Mouse (Mus musculus): ENCODE results near the gene Fyn. TPM values are rescaled to one million over a fixed set of nuclear protein-coding genes. Genes with fewer than 3 reads are reported as not detected.

Gene Fyn
- polyA plus RNA-seq (2012; rRNA removed): 127 and 145 TPM in 2 replicates

DNA sequence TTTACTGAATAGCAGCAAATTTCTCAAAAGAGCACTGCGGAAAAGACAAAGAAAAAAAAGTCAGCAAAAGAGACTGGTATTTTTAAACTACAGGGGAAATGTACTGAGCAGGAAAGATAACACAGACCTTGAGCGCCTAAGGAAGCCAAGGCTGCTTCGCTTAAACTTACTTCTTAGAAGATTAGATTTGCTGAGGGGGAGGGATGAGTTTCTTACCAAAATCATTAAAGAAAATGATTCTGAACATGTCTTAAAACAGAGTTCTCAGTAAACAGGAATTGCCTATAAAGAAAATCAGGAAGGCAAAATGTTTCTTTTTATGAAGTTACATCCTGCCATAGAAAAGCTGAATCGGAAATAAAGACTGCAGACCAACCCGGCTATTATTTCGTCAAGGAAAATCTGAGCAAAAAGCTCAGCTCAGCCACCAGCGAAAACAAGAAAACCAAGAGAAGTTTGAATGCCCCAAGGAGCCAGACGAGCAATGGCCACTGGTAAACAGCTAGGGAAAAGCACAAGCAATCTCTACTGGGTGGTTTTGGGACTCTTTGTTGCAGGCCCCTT lies at the start of gene Fyn:
Gene Fyn, plus strand, starts transcription at position 284 of the 564 bp plus-strand sequence.
- DNase-seq (ENCODE audit: extremely low spot score in 1 of 2, low spot score in 1 of 2): no peak

DNA sequence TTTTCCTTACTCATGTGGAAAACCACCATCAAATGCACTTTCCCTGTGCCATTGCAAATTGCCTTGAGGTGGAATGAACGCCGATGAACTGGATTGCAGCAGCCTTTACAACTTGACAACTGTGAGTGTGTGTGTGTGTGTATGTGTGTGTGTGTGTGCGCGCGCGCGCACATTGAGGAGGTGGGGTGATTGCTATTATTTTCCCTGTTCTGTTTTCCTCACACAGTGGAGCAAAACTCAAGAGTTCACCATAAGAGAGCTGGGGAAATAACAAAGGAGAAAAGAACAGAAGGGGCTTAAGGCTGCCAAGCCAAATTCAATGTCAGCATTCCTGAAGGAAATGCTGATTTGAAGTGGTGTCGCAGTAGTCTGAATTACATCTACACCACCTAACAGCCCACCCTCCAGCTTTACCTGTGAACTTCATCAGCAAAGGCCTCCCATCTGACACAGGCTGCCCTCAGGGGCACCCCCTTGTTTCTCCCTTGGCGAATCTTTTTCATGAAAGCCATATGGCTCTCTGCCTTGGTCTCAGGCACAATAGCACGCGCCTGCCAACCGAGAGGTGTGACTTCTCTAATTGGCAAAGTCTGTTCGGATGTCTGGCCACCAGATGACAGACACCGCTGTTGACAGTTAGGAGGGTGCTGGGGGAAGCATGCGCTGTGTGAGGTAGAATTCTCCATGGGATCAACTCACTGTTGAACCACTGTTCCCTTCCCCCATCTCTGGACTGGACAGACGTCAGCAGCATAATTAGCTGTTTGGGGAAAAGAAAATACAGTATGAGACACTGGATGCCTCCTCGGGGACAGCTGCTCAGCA lies 47.6 kb upstream of the Fyn start:
- peak in 1 of 2 experiments; percentile 7 for DNase-seq (ENCODE audit: extremely low spot score in 1 of 2, low spot score in 1 of 2)

DNA sequence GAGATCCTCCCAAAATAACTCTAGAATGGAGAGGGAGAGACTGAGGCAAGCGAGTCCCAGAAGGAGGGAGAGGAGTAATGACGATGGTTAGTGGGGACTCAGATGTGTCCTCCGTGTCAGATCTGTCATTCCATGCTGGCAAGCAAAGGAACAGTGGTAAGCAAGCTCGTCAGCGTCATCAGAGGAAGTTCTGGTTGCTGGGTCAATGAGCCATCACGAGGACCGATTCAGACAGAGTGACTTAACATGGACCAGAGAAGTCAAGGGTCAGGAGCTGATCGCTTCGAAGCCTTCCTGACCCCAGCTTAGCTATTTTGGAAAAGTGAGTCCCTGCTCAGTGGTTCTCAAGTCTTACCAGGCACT lies 47.1 kb upstream of the Fyn start:
- no peak for DNase-seq (ENCODE audit: extremely low spot score in 1 of 2, low spot score in 1 of 2)

- no peak for DNase-seq (ENCODE audit: extremely low spot score in 1 of 2, low spot score in 1 of 2)
These were observed 46.5 kb upstream of the Fyn start for GRCm38 (mm10) chr10:39322143-39322542.

DNA sequence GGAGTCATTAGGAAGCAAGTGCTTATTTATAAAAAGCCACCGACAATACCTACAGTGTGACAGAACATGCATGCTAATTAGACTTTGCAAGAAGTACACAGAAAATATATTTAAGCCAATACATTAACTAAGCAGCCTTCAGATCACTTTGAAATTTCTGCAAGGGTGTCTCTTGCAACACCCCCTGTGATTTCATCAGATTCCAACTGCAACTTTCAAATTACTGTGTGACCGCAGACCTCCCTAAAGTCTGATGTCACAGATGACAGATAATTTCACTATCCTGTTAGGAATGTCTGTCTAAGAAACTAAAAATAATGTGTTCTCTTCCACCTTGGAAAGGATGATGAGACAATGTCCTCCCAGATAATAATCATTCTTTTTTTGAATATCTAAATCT lies 44.4 kb upstream of the Fyn start:
- DNase-seq (ENCODE audit: extremely low spot score in 1 of 2, low spot score in 1 of 2): no peak

DNA sequence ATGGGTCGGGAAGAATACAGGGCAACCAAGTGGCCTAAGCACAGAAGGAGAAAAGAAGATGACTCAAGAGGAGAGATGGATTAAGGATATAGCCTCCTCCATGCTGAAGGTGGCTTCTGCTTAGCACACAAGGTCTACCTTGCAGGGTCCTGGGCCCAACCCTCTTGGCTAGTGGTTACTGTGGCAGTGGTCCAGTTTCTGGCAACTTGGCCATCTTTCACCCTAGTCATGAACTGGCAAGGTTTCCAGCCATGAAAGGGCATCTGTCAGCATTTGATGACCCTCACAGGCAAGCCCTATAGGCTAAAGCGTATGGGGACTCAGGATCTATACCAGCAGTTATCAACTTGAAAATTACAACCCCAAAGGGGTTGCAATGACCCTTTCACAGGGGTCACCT lies 40.0 kb upstream of the Fyn start:
- no peak for DNase-seq (ENCODE audit: extremely low spot score in 1 of 2, low spot score in 1 of 2)

GRCm38 (mm10) chr10:39334320-39334719 lies 34.3 kb upstream of the Fyn start:
- no peak for DNase-seq (ENCODE audit: extremely low spot score in 1 of 2, low spot score in 1 of 2)

GRCm38 (mm10) chr10:39335880-39336279 lies 32.8 kb upstream of the Fyn start:
- DNase-seq (ENCODE audit: extremely low spot score in 1 of 2, low spot score in 1 of 2): no peak

- DNase-seq (ENCODE audit: extremely low spot score in 1 of 2, low spot score in 1 of 2): no peak
These were observed 29.3 kb upstream of the Fyn start for GRCm38 (mm10) chr10:39339189-39339968.

DNA sequence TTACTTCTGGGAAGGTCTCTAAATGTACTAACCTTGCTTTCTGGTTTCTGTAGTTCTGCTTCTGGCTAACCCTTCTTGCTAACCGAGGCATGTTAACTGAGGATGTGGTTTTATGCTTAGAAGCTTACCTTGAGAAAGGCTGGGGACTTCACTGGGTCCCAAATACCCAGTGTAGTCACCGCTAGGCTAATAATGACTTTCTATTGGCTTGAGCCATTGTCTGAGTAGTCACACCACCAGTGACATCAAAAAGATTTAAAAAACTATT lies 28.8 kb upstream of the Fyn start:
- no peak for DNase-seq (ENCODE audit: extremely low spot score in 1 of 2, low spot score in 1 of 2)

DNA sequence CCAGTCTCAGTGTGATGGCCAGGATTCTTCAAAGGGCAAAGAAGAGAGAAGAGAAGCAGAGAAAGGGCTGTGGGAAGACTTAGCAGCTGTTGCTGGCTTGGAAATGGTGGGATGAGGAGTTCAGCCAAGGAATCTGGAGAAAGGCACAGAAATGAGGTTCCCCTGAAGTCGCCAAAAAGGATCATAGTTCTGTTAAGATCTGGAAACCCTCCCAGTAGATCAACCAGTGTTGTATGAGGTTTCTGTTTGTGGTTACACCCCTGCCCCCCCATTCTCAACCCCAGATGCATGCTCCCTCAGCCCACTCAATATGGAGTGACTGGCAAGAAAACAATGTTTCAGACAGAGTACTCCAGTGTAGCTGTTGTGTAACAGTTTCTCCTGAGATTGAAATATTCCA lies 25.1 kb upstream of the Fyn start:
- no peak for DNase-seq (ENCODE audit: extremely low spot score in 1 of 2, low spot score in 1 of 2)

DNA sequence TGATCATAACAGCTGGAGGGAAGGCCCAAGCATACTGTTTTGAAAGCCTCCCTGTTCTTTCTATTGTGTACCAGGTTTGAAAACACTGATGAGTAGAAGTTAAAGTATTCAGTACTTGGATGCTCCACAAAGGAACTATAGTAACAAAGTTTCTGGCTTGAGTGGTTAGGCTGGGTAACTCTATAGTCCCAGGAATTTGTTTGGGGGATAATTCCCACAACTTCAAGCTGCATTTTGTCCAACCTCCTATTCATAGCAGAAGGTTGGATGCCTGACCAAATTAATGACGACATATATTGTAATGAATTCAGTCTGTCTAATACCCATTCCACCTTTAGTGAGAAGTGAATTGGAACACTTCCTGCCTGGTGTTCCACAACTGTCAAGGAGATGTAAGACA lies 22.7 kb upstream of the Fyn start:
- DNase-seq (ENCODE audit: extremely low spot score in 1 of 2, low spot score in 1 of 2): no peak

GRCm38 (mm10) chr10:39349781-39350364 lies 18.8 kb upstream of the Fyn start:
- peak in 1 of 2 experiments; percentile 25 for DNase-seq (ENCODE audit: extremely low spot score in 1 of 2, low spot score in 1 of 2)

DNA sequence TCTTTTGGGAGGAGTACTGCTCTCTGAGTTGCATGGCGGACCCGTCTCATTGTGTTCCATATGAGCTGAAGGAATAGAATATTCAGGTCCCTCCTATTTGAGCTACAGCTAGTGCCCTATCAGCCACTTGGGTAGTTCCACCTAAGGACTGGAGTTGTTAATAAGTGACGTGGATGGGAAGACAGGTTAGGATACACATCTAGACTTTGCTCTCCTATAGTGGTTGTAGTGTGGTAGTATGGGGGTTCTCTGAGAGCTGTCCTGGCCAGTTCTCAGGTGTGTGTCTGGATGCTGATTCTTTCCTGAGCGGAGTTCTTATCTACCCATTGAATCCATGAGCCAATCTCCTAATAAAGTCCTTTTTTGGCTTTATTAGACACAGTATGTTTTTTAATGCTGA lies 4.5 kb upstream of the Fyn start:
- no peak for DNase-seq (ENCODE audit: extremely low spot score in 1 of 2, low spot score in 1 of 2)

DNA sequence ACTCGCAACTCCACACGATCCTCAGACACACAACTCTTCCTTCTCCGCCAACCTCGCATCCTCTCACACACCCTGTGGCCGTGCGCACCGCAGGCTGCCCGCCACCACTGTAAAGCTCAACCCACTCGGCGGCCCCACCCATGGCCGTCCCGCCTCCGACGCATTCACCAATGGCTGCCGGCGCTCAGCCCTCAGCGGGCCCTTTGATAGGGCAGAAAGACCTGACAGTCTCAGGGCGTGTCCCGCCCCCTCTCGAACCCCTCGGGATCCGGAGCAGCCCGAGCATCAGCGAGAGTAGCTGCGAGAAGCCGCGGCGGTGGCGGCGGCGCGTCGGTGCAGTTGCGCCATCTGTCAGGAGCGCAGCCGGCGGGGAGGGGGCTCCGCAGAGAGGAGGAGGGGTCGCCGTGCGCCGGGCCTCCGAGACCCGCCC lies 862 bp downstream of the Fyn start:
- peak; percentile 95 to 98 for DNase-seq (ENCODE audit: extremely low spot score in 1 of 2, low spot score in 1 of 2)

- peak in 1 of 2 experiments; percentile 49 for DNase-seq (ENCODE audit: extremely low spot score in 1 of 2, low spot score in 1 of 2)
These were observed 1.5 kb downstream of the Fyn start for GRCm38 (mm10) chr10:39369977-39370785.

DNA sequence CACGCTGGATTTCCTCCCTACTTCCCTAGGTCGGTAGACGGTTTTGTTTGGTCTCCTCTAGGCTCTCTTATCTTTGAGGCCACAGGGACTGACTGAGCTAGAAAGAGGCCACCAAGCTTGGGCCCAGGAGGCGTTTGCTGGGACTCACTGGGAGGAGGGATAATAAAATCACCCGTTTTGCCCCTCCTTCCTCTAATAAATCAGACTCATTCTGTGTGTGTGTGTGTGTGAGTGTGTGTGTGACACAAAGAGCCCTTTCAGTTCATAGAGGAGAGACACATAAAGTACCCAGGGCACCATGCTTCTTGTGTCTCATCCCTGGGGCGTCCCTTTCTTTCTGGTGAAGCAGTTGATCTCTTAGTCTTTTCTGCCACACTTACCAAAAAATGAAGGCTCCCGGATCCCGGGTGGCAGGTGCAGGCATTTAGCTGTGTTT lies 2.1 kb downstream of the Fyn start:
- DNase-seq (ENCODE audit: extremely low spot score in 1 of 2, low spot score in 1 of 2): no peak

GRCm38 (mm10) chr10:39371467-39371866 lies 2.8 kb downstream of the Fyn start:
- no peak for DNase-seq (ENCODE audit: extremely low spot score in 1 of 2, low spot score in 1 of 2)

DNA sequence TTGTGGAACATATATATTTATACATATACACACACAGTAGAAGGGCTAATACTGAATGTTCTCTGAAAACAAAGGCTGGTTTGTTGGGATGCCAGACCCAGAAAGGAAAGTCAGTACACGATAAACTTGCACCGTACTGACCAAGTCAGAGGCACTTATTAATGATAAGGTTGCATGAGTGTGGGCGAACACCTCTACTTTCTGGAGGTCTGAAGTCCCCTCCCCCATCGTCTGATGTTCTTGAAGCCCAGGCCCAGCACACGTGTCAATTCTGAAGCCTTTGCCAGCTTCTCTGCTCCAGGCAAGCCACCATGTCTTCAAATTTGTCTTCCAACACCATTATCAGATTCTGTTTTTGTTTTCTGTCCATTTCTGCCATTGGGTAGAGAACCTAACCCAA lies 3.3 kb downstream of the Fyn start:
- DNase-seq (ENCODE audit: extremely low spot score in 1 of 2, low spot score in 1 of 2): no peak

GRCm38 (mm10) chr10:39376676-39377075 lies 8.0 kb downstream of the Fyn start:
- DNase-seq (ENCODE audit: extremely low spot score in 1 of 2, low spot score in 1 of 2): no peak

- no peak for DNase-seq (ENCODE audit: extremely low spot score in 1 of 2, low spot score in 1 of 2)
These were observed 8.6 kb downstream of the Fyn start for GRCm38 (mm10) chr10:39377219-39377618.

All from frontal cortex, adult 2 months (tissue).